Mouse (Mus musculus): ENCODE data around the gene Cmtm4. TPM values are rescaled to one million over a fixed set of nuclear protein-coding genes. Genes with fewer than 3 reads are reported as not detected.
"Not testable (repeated sequence)": the region's sequence is repeated elsewhere in the genome, so short reads cannot be mapped to it uniquely, and the experiment has no call there.

The Cmtm4 gene
- polyA plus RNA-seq, 1 experiment from 2014 or later = 3.0 TPM

GRCm38 (mm10) chr8:104332665-104333631, 62.7 kb downstream of the Cmtm4 start:
- H3K27ac ChIP-seq = no peak overlapping the region
- no peaks in the 10 kb centered on the region for H3K4me1 ChIP-seq
- H3K9ac ChIP-seq = no peak overlapping the region
- H3K27me3 ChIP-seq = no peaks in the 10 kb centered on the region
- H3K36me3 ChIP-seq = no peaks in the 10 kb centered on the region
- H3K4me3 ChIP-seq = no peak overlapping the region
- H3K4me2 ChIP-seq (replicated peaks) = no peak overlapping the region
- no peaks in the 10 kb centered on the region for H3K9me3 ChIP-seq
- ATAC-seq (ENCODE audit: insufficient number of reproducible peaks, insufficient read depth, low FRiP score, low TSS enrichment) = no peak
- 77% methylated on average over 5 of the region's 5 CpGs for WGBS

GRCm38 (mm10) chr8:104321930-104322329, 73.7 kb downstream of the Cmtm4 start, which contains the start of gene Cmtm2b:
Gene Cmtm2b (plus strand): TSS chr8:104322230.
- H3K9ac ChIP-seq; H3K27me3 ChIP-seq; H3K27ac ChIP-seq; H3K36me3 ChIP-seq; H3K4me1 ChIP-seq; H3K4me2 ChIP-seq (replicated peaks); H3K9me3 ChIP-seq; H3K4me3 ChIP-seq; ATAC-seq (ENCODE audit: insufficient number of reproducible peaks, insufficient read depth, low FRiP score, low TSS enrichment): not testable (repeated sequence)
- 88% methylated on average over 12 of the region's 12 CpGs for WGBS

DNA sequence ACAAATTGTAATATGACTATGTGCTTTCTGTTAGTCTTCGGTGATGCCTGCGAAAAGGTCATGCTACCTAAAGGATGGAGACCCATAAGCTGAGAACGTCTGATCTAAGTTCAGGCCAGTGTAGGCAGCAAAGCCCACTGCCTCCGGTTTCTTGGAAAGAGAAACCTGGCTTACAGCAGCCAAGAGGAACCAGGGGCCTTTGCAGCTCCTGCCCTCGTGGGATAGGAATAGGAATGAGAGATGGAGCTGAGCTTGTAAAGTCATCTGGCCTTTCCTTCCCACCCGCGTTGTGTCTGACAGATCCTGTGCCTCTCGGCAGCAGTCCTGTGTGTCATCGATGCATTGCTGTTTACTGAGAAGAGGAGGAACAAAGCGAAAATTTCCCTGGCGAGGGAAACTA, 74.3 kb downstream of the Cmtm4 start, which contains the start of gene Gm11020:
Gene Gm11020, plus strand, starts transcription at position 301 of the 400 bp plus-strand sequence.
- WGBS = 78% methylated on average over 11 of the region's 11 CpGs
- not testable (repeated sequence) for H3K4me2 ChIP-seq (replicated peaks); H3K4me3 ChIP-seq; H3K27me3 ChIP-seq; ATAC-seq (ENCODE audit: insufficient number of reproducible peaks, insufficient read depth, low FRiP score, low TSS enrichment); H3K4me1 ChIP-seq; H3K36me3 ChIP-seq; H3K9me3 ChIP-seq; H3K9ac ChIP-seq; H3K27ac ChIP-seq

DNA sequence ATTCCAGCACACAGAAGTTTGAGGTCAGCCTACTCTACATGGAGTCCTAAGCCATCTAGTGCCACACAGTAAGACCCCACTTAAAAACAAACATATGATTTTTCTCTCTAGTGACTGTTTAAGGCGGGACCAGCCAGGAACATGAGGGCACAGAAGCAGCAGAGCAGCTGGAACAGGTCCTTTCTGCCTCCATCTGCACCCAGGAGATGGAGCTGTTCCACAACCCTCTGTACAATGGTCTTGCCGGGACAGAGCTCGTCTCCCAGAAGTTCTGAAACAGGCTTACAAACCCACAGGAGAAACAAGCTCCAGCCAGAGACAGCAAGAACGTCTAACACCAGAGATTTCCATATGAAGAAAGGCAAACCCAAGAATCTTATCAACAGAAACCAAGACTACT, 82.3 kb downstream of the Cmtm4 start:
- no peak for ATAC-seq (ENCODE audit: insufficient number of reproducible peaks, insufficient read depth, low FRiP score, low TSS enrichment)
- no peak overlapping the region for H3K4me2 ChIP-seq (replicated peaks)

DNA sequence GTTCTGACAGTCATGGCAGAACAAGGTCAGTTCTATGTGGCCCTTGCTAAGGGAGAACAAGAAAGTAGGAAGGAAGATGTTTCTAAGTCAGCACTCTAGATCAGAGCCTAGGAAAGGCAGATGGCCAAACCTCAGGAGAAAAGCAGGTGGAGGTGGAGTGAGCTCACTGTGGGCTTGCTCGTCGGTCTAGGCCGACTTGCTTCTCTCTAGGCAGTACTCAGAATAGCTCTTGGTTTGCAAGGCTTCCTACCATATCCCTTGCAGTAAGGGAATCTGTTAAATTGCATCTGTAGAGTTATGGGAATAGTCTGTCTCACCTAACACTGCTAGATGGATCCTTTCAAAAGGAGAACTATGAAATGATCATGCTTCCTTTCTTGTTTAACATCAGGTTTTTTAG, 83.6 kb downstream of the Cmtm4 start:
- H3K4me3 ChIP-seq; H3K27ac ChIP-seq; ATAC-seq (ENCODE audit: insufficient number of reproducible peaks, insufficient read depth, low FRiP score, low TSS enrichment); H3K27me3 ChIP-seq; H3K4me1 ChIP-seq; H3K9me3 ChIP-seq; H3K9ac ChIP-seq; H3K36me3 ChIP-seq; H3K4me2 ChIP-seq (replicated peaks): not testable (repeated sequence)
- WGBS = 90% methylated on average over 3 of the region's 3 CpGs

More for the DNA sequence above, 82.3 kb downstream of the Cmtm4 start:
- no peaks in the 10 kb centered on the region for H3K27me3 ChIP-seq
- H3K27ac ChIP-seq = no peak overlapping the region
- H3K36me3 ChIP-seq = no peaks in the 10 kb centered on the region
- no peaks in the 10 kb centered on the region for H3K4me1 ChIP-seq
- no peaks in the 10 kb centered on the region for H3K9me3 ChIP-seq
- no peak overlapping the region for H3K9ac ChIP-seq
- no peak overlapping the region for H3K4me3 ChIP-seq
- 73% methylated on average over 4 of the region's 4 CpGs for WGBS

GRCm38 (mm10) chr8:104309441-104310155, 86.0 kb downstream of the Cmtm4 start, which contains the start of the genes Gm45711 and Cmtm1:
Gene Gm45711 (minus strand): TSS chr8:104310081.
Gene Cmtm1 (minus strand): TSS chr8:104310145.
- H3K36me3 ChIP-seq; H3K4me3 ChIP-seq; H3K4me1 ChIP-seq; ATAC-seq (ENCODE audit: insufficient number of reproducible peaks, insufficient read depth, low FRiP score, low TSS enrichment); H3K27ac ChIP-seq; H3K9me3 ChIP-seq; H3K9ac ChIP-seq; H3K4me2 ChIP-seq (replicated peaks); H3K27me3 ChIP-seq: not testable (repeated sequence)
- WGBS = 88% methylated on average over 36 of the region's 36 CpGs

GRCm38 (mm10) chr8:104308341-104308740, 87.3 kb downstream of the Cmtm4 start:
- H3K9ac ChIP-seq; H3K27ac ChIP-seq; H3K4me3 ChIP-seq; H3K4me2 ChIP-seq (replicated peaks); ATAC-seq (ENCODE audit: insufficient number of reproducible peaks, insufficient read depth, low FRiP score, low TSS enrichment); H3K36me3 ChIP-seq; H3K9me3 ChIP-seq; H3K27me3 ChIP-seq; H3K4me1 ChIP-seq: not testable (repeated sequence)
- 52% methylated on average over 6 of the region's 6 CpGs for WGBS

GRCm38 (mm10) chr8:104304962-104305361, 90.6 kb downstream of the Cmtm4 start:
- H3K4me2 ChIP-seq (replicated peaks) = no peak overlapping the region
- H3K9me3 ChIP-seq = no peaks in the 10 kb centered on the region
- no peak overlapping the region for H3K9ac ChIP-seq
- WGBS = 86% methylated on average over 11 of the region's 11 CpGs
- 0 out of 2 replicates have a peak, but pooled peaks cover 3% of the 10 kb centered on the region for H3K4me1 ChIP-seq
- no peaks in the 10 kb centered on the region for H3K27me3 ChIP-seq
- no peak for ATAC-seq (ENCODE audit: insufficient number of reproducible peaks, insufficient read depth, low FRiP score, low TSS enrichment)
- no peaks in the 10 kb centered on the region for H3K36me3 ChIP-seq
- no peak overlapping the region for H3K27ac ChIP-seq
- H3K4me3 ChIP-seq = no peak overlapping the region

GRCm38 (mm10) chr8:104302536-104302935, 93.1 kb downstream of the Cmtm4 start:
- H3K4me2 ChIP-seq (replicated peaks); H3K9ac ChIP-seq; ATAC-seq (ENCODE audit: insufficient number of reproducible peaks, insufficient read depth, low FRiP score, low TSS enrichment); H3K27me3 ChIP-seq; H3K4me3 ChIP-seq; H3K9me3 ChIP-seq; H3K36me3 ChIP-seq; H3K27ac ChIP-seq; H3K4me1 ChIP-seq: not testable (repeated sequence)
- WGBS = 88% methylated on average over 4 of the region's 4 CpGs

DNA sequence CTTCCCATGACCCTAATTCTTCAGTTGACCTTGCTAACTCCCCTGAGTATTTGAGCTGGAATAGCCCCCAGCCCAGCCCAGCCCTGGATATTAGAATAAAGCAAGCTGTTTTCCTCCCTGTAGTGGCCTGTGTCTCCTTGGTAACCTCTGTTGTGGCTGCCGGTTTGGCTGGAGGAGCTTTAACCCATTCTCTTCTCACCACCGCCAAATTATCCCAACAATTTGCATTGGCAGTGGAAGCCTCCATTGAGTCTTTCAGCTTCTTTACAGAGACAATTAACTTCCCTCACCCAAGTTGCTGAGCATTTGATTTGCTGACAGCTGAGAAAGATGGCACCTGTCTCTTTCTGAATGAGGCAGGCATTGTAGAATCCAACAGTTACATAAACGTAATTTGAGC, 94.0 kb downstream of the Cmtm4 start:
- not testable (repeated sequence) for H3K4me2 ChIP-seq (replicated peaks); ATAC-seq (ENCODE audit: insufficient number of reproducible peaks, insufficient read depth, low FRiP score, low TSS enrichment)
- 13% methylated on average over 3 of the region's 3 CpGs for WGBS

More for the DNA sequence above, 94.0 kb downstream of the Cmtm4 start:
- H3K27ac ChIP-seq, H3K9ac ChIP-seq, H3K9me3 ChIP-seq, H3K4me3 ChIP-seq, H3K4me1 ChIP-seq, H3K36me3 ChIP-seq, H3K27me3 ChIP-seq: not testable (repeated sequence)

Measured in embryonic facial prominence, embryonic 12.5 days (tissue).